Mouse (Mus musculus): Measurements from ENCODE around the gene Guca1a. TPM values are rescaled to one million over a fixed set of nuclear protein-coding genes. Genes with fewer than 3 reads are reported as not detected.

Guca1a gene
- polyA plus RNA-seq (2012; rRNA removed) = 3.1 and 4.5 TPM in 2 replicates

DNA sequence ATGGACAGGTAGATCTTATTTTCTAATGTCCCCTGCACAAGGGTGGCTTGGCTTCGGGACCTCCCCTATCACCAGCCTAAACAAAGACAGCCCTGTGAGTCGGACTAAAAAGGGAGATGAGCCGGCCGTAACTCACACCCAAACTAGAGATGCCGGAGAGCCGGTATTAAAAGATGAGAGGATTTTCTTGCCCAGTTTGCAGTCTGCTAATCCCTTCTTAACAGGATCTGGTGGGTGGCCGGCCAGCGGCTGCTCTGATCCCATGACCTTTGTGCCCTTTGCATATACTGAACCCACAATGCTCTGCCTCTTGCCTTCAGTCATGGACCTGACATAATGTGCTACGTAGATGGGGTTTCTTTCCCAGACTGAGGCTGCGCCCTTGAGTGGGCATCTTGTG, at the start of gene Guca1a:
Gene Guca1a (minus strand): TSS at position 134 of the 400 bp plus-strand sequence.

DNA sequence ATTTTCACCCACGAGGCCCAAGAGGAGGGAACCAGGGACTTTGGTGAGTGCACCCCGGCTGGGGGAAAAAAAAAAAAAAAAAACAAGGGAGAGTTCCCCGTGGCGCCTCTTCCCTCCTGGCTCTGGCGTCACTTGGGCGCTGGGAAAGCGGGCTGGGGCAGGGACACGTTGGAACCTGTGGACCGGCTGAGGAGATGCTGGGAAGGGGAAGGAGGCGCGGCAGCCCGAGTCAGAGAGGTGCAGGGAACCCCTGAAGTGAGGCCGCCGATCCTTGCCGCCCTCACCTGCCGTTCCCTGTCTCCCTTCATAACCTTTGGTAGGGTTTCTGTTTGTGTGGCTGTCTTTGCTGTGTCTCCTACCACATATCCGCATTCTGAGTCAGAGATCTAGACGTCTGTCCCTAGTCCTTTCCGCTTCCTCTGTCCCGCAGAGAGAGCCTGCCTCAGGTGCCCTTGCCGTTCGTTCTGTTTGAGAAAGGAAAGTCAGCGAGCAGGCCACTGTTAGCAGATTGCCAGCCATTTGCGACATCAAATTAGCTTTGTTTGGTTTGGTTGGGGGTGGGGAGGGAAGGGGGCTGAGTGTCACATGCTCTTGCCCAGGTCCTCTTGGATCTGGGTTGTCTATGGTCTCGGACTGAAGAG, 36.6 kb upstream of the Guca1a start, which contains the start of gene 1700001C19Rik:
Gene 1700001C19Rik (minus strand): TSS at position 470 of the 641 bp plus-strand sequence.

DNA sequence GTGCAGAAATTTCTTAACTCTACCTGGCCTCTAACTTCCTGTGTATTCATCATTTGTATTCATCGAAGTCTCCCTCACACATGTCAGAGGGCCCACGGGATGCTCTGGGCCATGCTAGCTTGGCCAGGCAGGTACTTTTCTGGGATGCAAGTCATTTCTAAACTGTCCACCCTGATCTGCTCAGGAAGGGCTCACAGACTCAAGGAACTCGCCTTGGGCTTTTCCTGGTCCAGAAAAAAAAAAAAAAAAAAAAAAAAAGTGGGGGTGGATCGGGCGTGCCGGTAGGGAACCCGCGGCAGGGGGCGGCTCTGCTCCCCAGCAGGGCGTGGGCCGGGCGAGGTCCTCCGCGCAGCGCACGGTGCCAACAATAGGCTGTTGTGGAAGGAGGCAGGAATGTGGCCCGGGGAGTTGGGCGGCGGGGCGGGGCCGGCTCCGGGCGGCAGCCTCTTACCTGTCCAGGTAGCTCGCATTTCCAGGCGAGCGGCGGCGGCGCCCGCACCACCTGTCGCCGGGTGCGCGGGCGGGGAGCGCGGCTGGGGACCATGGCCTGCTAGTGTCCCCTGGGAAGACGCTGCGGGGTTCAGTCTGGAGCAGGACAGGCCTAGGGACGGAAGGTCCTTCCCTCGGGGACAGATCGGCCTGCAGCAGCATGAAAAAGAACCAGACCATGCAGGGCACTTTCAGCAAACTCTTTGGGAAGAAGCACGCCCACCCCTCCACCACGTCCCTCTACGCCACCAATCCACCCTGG, 35.9 kb upstream of the Guca1a start, which contains the start of gene AI661453:
Gene AI661453 (plus strand): TSS at position 460 of the 751 bp plus-strand sequence.

DNA sequence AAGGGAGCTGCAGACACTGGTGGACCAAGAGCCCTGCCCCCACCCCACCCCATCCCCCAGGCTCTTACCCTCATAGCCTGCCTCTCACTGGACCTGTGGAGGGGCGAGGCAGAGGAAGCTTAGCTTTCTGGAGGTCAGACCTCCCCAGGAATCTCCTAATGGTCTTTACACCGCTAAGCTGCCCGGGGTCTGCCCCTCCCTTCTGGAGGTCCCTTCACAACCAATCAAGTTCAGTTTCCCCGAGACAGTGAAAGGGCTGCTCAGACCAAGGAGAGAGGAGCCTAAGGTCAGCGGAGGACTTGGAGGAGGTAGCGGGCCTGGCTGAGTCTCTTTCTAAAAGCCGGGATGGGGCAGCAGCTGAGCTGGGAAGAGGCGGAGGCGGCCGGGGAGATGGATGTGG, 15.2 kb downstream of the Guca1a start, which contains the start of gene Guca1b:
Gene Guca1b (plus strand): TSS at position 249 of the 400 bp plus-strand sequence.

DNA sequence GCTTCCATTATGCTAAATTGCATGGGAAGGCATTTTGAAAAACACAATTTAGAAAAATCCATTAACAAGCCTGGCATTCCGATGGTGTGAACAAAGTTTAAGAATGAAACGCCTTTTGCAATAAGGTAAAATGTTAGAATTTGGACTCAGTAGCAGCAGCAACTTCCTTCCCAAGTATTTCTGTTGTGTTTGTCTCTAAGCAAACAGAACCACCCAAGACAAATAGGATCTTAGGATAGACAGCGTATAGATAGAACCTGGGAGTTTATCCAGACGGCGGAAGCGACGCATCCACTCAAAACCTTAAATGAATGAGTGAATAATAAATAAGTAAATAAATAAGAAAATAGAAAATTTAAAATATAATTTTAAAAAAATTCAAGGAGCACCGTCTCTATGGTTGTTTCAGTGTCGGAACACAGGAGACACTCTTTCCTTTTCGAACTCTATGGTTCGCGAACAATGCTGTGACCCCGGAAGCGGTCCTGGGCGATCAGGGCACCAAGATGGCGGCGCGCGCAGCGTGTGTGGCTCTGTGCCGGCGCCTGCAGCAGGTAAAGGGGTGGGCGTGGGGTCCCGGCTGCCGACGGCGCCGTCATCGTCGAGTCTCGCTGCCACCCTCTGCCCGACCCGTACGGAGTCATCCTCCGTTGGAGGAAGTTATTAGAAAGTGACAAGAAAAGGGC, 31.8 kb downstream of the Guca1a start, which contains the start of gene Mrps10:
Gene Mrps10 (plus strand): TSS at position 487 of the 686 bp plus-strand sequence.

Other genes with a start within 250 kb of the Guca1a start
- 27.5 and 30.5 TPM in 2 replicates for gene Mrps10, start 31.7 kb downstream of the Guca1a start, polyA plus RNA-seq (2012; rRNA removed)
- gene Guca1b, start 15.2 kb downstream of the Guca1a start, polyA plus RNA-seq (2012; rRNA removed) = 2.0 and 2.5 TPM in 2 replicates
- gene AI661453, start 36.0 kb upstream of the Guca1a start, polyA plus RNA-seq (2012; rRNA removed) = 2.6 and 3.0 TPM in 2 replicates
- gene 1700001C19Rik, start 36.8 kb upstream of the Guca1a start, polyA plus RNA-seq (2012; rRNA removed) = 0.13 TPM in 1 of 2 replicates, not detected in the other
- gene Taf8, start 101.7 kb upstream of the Guca1a start, polyA plus RNA-seq (2012; rRNA removed) = 23.3 and 34.2 TPM in 2 replicates
- gene Ccnd3, start 104.5 kb upstream of the Guca1a start, polyA plus RNA-seq (2012; rRNA removed) = 161 and 193 TPM in 2 replicates
- 11.1 and 13.3 TPM in 2 replicates for gene Bysl, start 210.9 kb upstream of the Guca1a start, polyA plus RNA-seq (2012; rRNA removed)
- 23.6 and 26.8 TPM in 2 replicates for gene Med20, start 211.0 kb upstream of the Guca1a start, polyA plus RNA-seq (2012; rRNA removed)
- gene Gm20517, start 211.0 kb upstream of the Guca1a start, polyA plus RNA-seq (2012; rRNA removed) = 3.6 and 4.8 TPM in 2 replicates
- gene Usp49, start 230.1 kb upstream of the Guca1a start, polyA plus RNA-seq (2012; rRNA removed) = 6.9 and 7.4 TPM in 2 replicates